Mouse (Mus musculus) liver, embryonic 18 days (tissue): ENCODE results near the gene Mettl21c. TPM values are rescaled to one million over a fixed set of nuclear protein-coding genes. Genes with fewer than 3 reads are reported as not detected.

Experiments used
- polyA plus RNA-seq: library from polyadenylated mRNA; depleted of rRNA; stranded (reverse); fragments of >200 nt; gene quantifications from 2 replicates; pipeline ENCODE4 v1.2.3, GENCODE M21; 2012; rRNA removed

Gene Mettl21c
- polyA plus RNA-seq, result 0.01 and 0.05 TPM in 2 replicates

DNA sequence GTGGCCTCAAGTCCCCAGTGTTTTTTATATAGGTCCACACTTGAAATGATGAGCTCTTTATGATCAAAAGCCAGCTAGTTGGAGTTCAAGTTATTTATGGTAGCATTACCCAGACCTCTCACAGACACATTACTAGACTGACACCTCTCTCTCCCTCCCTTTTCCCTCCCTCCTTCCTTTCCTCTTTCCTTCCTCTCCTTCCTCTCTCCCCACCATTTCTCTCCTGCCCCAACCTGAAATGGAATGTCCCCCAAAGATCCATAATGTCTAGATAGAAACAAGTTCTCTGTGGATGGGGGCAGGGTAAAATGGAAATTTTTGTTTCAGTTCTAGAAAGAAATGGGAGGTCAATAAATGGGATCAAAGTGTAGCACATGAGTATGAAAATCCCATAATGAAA, at the start of gene Mettl21c:
Mettl21c (minus strand) TSS at position 101 of the 400 bp plus-strand sequence.

DNA sequence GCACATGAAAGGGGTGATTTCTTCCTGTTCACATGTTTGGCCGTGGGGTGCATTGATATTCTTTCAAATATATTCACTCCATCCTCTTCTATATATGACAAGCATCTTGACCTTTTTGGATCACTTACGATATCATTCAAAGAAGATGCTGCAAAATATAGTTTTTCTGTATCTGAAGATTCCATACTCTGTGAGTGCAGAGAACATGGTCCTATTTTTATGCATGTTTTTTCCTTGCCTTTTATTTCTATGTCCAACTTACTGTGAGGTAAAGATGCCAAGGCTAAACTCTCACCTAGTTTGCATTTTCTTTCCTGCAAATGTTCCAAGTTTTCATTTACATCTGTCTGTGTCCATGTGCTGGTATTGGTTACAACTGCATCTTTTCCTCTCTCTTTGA, 42.0 kb upstream of the Mettl21c start, which contains the start of gene Gm8251:
Gm8251 (minus strand) TSS at position 101 of the 400 bp plus-strand sequence.

Other genes with a start within 250 kb of the Mettl21c start
- gene Uxs1, start 192.2 kb downstream of the Mettl21c start, polyA plus RNA-seq, result 8.0 and 8.4 TPM in 2 replicates
- 10.2 and 10.6 TPM in 2 replicates for gene Tpp2, start 86.4 kb downstream of the Mettl21c start, polyA plus RNA-seq
- gene Gm8251, start 41.9 kb upstream of the Mettl21c start, polyA plus RNA-seq, result 0.10 and 0.15 TPM in 2 replicates
- gene Tex30, start 82.4 kb upstream of the Mettl21c start, polyA plus RNA-seq, result 14.9 and 17.2 TPM in 2 replicates
- 11.8 and 13.7 TPM in 2 replicates for gene Kdelc1, start 98.8 kb upstream of the Mettl21c start, polyA plus RNA-seq
- 2.6 and 2.8 TPM in 2 replicates for gene Bivm, start 98.9 kb upstream of the Mettl21c start, polyA plus RNA-seq
- 3.8 TPM in 2 replicates for gene Ercc5, start 127.7 kb upstream of the Mettl21c start, polyA plus RNA-seq
- 0.01 TPM in 2 replicates for gene Mettl21e, start 198.9 kb upstream of the Mettl21c start, polyA plus RNA-seq